Mouse (Mus musculus): Measurements from ENCODE around the gene Nop2. TPM values are rescaled to one million over a fixed set of nuclear protein-coding genes. Genes with fewer than 3 reads are reported as not detected.

Nop2 gene
- polyA plus RNA-seq, 1 experiment = 7.8 TPM

- H3K27ac ChIP-seq (ENCODE audit: insufficient read depth, low read depth, low read length) = no peak overlapping the region
- no peak overlapping the region for H3K4me3 ChIP-seq (ENCODE audit: low read depth, low read length)
- no peaks in the 10 kb centered on the region for H3K27me3 ChIP-seq (ENCODE audit: control insufficient read depth, insufficient read depth, low read length)
- no peaks in the 10 kb centered on the region for H3K4me1 ChIP-seq (ENCODE audit: control insufficient read depth, insufficient read depth, insufficient read length, low read length)
- H3K36me3 ChIP-seq (ENCODE audit: control insufficient read depth, insufficient read depth, low read length) = peaks cover 93% of the 10 kb centered on the region
- 92% methylated on average over 14 of the region's 14 CpGs for WGBS
- TF ChIP-seq CTCF (IDR thresholded peaks at IDR 0.05; ENCODE audit: extremely low read depth, insufficient read length, insufficient replicate concordance, low read depth, low read length) (no peak), POLR2A (IDR thresholded peaks at IDR 0.05; ENCODE audit: low read depth, low read length) (no peak)
Measured at GRCm38 (mm10) chr6:125109371-125109770, 22.3 kb upstream of the Nop2 start.

GRCm38 (mm10) chr6:125110927-125111326, 20.8 kb upstream of the Nop2 start:
- WGBS = 90% methylated on average over 7 of the region's 7 CpGs
- Histone ChIP-seq H3K27me3 (ENCODE audit: control insufficient read depth, insufficient read depth, low read length) (no peaks in the 10 kb centered on the region), H3K36me3 (ENCODE audit: control insufficient read depth, insufficient read depth, low read length) (peaks cover 90% of the 10 kb centered on the region), H3K27ac (ENCODE audit: insufficient read depth, low read depth, low read length) (no peak overlapping the region), H3K4me3 (ENCODE audit: low read depth, low read length) (no peak overlapping the region), H3K4me1 (ENCODE audit: control insufficient read depth, insufficient read depth, insufficient read length, low read length) (no peaks in the 10 kb centered on the region)
- TF ChIP-seq CTCF (IDR thresholded peaks at IDR 0.05; ENCODE audit: extremely low read depth, insufficient read length, insufficient replicate concordance, low read depth, low read length) (peak; percentile 45; the same call in 1 of the 2 replicates), POLR2A (IDR thresholded peaks at IDR 0.05; ENCODE audit: low read depth, low read length) (no peak)

- WGBS = 88% methylated on average over 11 of the region's 11 CpGs
- H3K36me3 ChIP-seq (ENCODE audit: control insufficient read depth, insufficient read depth, low read length) = peaks cover 86% of the 10 kb centered on the region
- TF ChIP-seq CTCF (IDR thresholded peaks at IDR 0.05; ENCODE audit: extremely low read depth, insufficient read length, insufficient replicate concordance, low read depth, low read length) = no peak
Measured at GRCm38 (mm10) chr6:125112553-125112952, 19.2 kb upstream of the Nop2 start.

GRCm38 (mm10) chr6:125119387-125119786, 12.3 kb upstream of the Nop2 start:
- peaks cover 82% of the 10 kb centered on the region for H3K36me3 ChIP-seq (ENCODE audit: control insufficient read depth, insufficient read depth, low read length)
- 80% methylated on average over 8 of the region's 8 CpGs for WGBS
- no peaks in the 10 kb centered on the region for H3K4me1 ChIP-seq (ENCODE audit: control insufficient read depth, insufficient read depth, insufficient read length, low read length)
- no peaks in the 10 kb centered on the region for H3K27me3 ChIP-seq (ENCODE audit: control insufficient read depth, insufficient read depth, low read length)
- no peak overlapping the region for H3K27ac ChIP-seq (ENCODE audit: insufficient read depth, low read depth, low read length)
- no peak overlapping the region for H3K4me3 ChIP-seq (ENCODE audit: low read depth, low read length)
- TF ChIP-seq POLR2A (IDR thresholded peaks at IDR 0.05; ENCODE audit: low read depth, low read length) (no peak), CTCF (IDR thresholded peaks at IDR 0.05; ENCODE audit: extremely low read depth, insufficient read length, insufficient replicate concordance, low read depth, low read length) (no peak)

More at GRCm38 (mm10) chr6:125112553-125112952, 19.2 kb upstream of the Nop2 start:
- H3K4me1 ChIP-seq (ENCODE audit: control insufficient read depth, insufficient read depth, insufficient read length, low read length) = no peaks in the 10 kb centered on the region
- H3K27ac ChIP-seq (ENCODE audit: insufficient read depth, low read depth, low read length) = no peak overlapping the region
- H3K27me3 ChIP-seq (ENCODE audit: control insufficient read depth, insufficient read depth, low read length) = no peaks in the 10 kb centered on the region
- H3K4me3 ChIP-seq (ENCODE audit: low read depth, low read length) = no peak overlapping the region

GRCm38 (mm10) chr6:125128724-125129123, 3.0 kb upstream of the Nop2 start:
- Histone ChIP-seq H3K4me3 (ENCODE audit: low read depth, low read length) (no peak overlapping the region), H3K27me3 (ENCODE audit: control insufficient read depth, insufficient read depth, low read length) (no peaks in the 10 kb centered on the region), H3K27ac (ENCODE audit: insufficient read depth, low read depth, low read length) (no peak overlapping the region), H3K4me1 (ENCODE audit: control insufficient read depth, insufficient read depth, insufficient read length, low read length) (no peaks in the 10 kb centered on the region; the same call in 1 of the 2 replicates), H3K36me3 (ENCODE audit: control insufficient read depth, insufficient read depth, low read length) (peaks cover 46% of the 10 kb centered on the region)
- TF ChIP-seq CTCF (IDR thresholded peaks at IDR 0.05; ENCODE audit: extremely low read depth, insufficient read length, insufficient replicate concordance, low read depth, low read length) = no peak
- no peak for TF ChIP-seq POLR2A (IDR thresholded peaks at IDR 0.05; ENCODE audit: low read depth, low read length)
- WGBS = 89% methylated on average over 12 of the region's 12 CpGs

GRCm38 (mm10) chr6:125129710-125130402, 1.9 kb upstream of the Nop2 start:
- H3K4me1 ChIP-seq (ENCODE audit: control insufficient read depth, insufficient read depth, insufficient read length, low read length) = no peaks in the 10 kb centered on the region; the same call in 1 of the 2 replicates
- TF ChIP-seq POLR2A (IDR thresholded peaks at IDR 0.05; ENCODE audit: low read depth, low read length) (no peak), CTCF (IDR thresholded peaks at IDR 0.05; ENCODE audit: extremely low read depth, insufficient read length, insufficient replicate concordance, low read depth, low read length) (no peak)
- H3K27ac ChIP-seq (ENCODE audit: insufficient read depth, low read depth, low read length) = no peak overlapping the region

GRCm38 (mm10) chr6:125132470-125132869, 761 bp downstream of the Nop2 start:
- no peak overlapping the region for H3K27ac ChIP-seq (ENCODE audit: insufficient read depth, low read depth, low read length)
- no peaks in the 10 kb centered on the region for H3K27me3 ChIP-seq (ENCODE audit: control insufficient read depth, insufficient read depth, low read length)
- TF ChIP-seq POLR2A (IDR thresholded peaks at IDR 0.05; ENCODE audit: low read depth, low read length) (no peak), CTCF (IDR thresholded peaks at IDR 0.05; ENCODE audit: extremely low read depth, insufficient read length, insufficient replicate concordance, low read depth, low read length) (no peak)
- H3K4me1 ChIP-seq (ENCODE audit: control insufficient read depth, insufficient read depth, insufficient read length, low read length) = no peaks in the 10 kb centered on the region; the same call in 1 of the 2 replicates
- 2% methylated on average over 11 of the region's 11 CpGs for WGBS
- peaks cover 41% of the 10 kb centered on the region for H3K36me3 ChIP-seq (ENCODE audit: control insufficient read depth, insufficient read depth, low read length)
- peak overlapping the region; percentile 77 for H3K4me3 ChIP-seq (ENCODE audit: low read depth, low read length)

More at GRCm38 (mm10) chr6:125129710-125130402, 1.9 kb upstream of the Nop2 start:
- 91% methylated on average over 20 of the region's 20 CpGs for WGBS
- peaks cover 38% of the 10 kb centered on the region for H3K36me3 ChIP-seq (ENCODE audit: control insufficient read depth, insufficient read depth, low read length)
- H3K4me3 ChIP-seq (ENCODE audit: low read depth, low read length) = no peak overlapping the region
- H3K27me3 ChIP-seq (ENCODE audit: control insufficient read depth, insufficient read depth, low read length) = no peaks in the 10 kb centered on the region

Data from small intestine, adult 2 months (tissue).